Mouse (Mus musculus) C2C12 (cell line): ENCODE data around the gene Kcnj2. TPM values are rescaled to one million over a fixed set of nuclear protein-coding genes. Genes with fewer than 3 reads are reported as not detected.
A peak's percentile ranks its signal among the peaks of the same experiment; 100 is the strongest.

ENCODE experiments used
- H3K27me3 ChIP-seq: one replicate; pipeline ENCODE4 v1.6.1; 2011; ENCODE audit not compliant: control insufficient read depth, insufficient read depth, insufficient read length
- H3K36me3 ChIP-seq: one replicate; pipeline ENCODE4 v1.6.1; 2011; ENCODE audit not compliant: control insufficient read depth, insufficient read depth
- H3K4me3 ChIP-seq: one replicate; pipeline ENCODE4 v1.5.1; 2011; ENCODE audit warnings: mild to moderate bottlenecking, control low read depth; ENCODE audit not compliant: poor library complexity, insufficient read depth, severe bottlenecking
- H3K79me2 ChIP-seq: one replicate; pipeline ENCODE4 v1.6.1; 2011; ENCODE audit not compliant: control insufficient read depth, insufficient read depth
- H3K79me3 ChIP-seq: one replicate; pipeline ENCODE4 v1.6.1; 2011; ENCODE audit warnings: low read depth, control low read depth
- H3ac ChIP-seq: one replicate; pipeline ENCODE3; 2011; ENCODE audit warnings: low read depth; ENCODE audit not compliant: control insufficient read depth, insufficient read length
- CEBPB ChIP-seq: IDR thresholded peaks from one replicate; pipeline ENCODE4 v1.6.1; 2011; ENCODE audit warnings: low read depth, mild to moderate bottlenecking, control low read depth, moderate library complexity
- CTCF ChIP-seq: IDR thresholded peaks from one replicate; pipeline ENCODE4 v1.5.1; 2011; ENCODE audit not compliant: control insufficient read depth, insufficient read depth, insufficient read length
- FOSL1 ChIP-seq: IDR thresholded peaks from one replicate; pipeline ENCODE4 v1.8.0; 2011; ENCODE audit warnings: mild to moderate bottlenecking, low read length; ENCODE audit not compliant: poor library complexity, insufficient read depth, severe bottlenecking
- MAX ChIP-seq: IDR thresholded peaks from one replicate; pipeline ENCODE4 v1.6.1; 2011; ENCODE audit warnings: mild to moderate bottlenecking, control low read depth
- MYOD1 ChIP-seq: IDR thresholded peaks from one replicate; pipeline ENCODE4 v1.6.1; 2011; ENCODE audit warnings: low read depth; ENCODE audit not compliant: control insufficient read depth, insufficient read length
- MYOG ChIP-seq: IDR thresholded peaks from one replicate; pipeline ENCODE4 v1.6.1; 2011; ENCODE audit not compliant: control insufficient read depth, insufficient read length; ENCODE audit errors: extremely low read depth
- USF1 ChIP-seq: IDR thresholded peaks from one replicate; pipeline ENCODE4 v1.6.1; 2011; ENCODE audit warnings: low read depth, mild to moderate bottlenecking, control low read depth, moderate library complexity
- polyA plus RNA-seq: library from polyadenylated mRNA; unstranded; fragments of >200 nt; fragmentation: generic; extraction: Trizol; gene quantifications from one replicate; pipeline ENCODE4 v1.2.1, GENCODE M21; 2012; ENCODE audit warnings: missing spikeins

The Kcnj2 gene
- polyA plus RNA-seq, 1 experiment: 0.16 TPM

DNA sequence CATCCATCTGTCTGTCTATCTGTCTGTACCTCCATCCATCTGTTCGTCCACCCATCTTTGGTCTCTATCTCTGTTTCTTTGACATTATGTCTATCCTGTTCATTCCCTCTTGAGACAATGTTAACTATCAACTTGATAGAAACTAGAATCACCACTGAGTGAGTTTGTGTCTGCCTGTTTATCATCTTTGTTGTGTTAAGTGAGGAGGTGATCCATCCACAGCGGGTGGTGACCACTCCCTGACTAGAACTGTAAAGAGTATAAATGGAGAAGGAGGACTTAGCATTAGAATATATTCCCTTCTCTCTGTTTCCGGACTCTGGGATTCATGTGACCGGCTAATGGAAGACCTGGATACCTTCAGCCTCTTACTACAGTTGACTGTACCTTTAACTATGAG, 22.7 kb upstream of the Kcnj2 start:
- no peaks in the 10 kb centered on the region for H3K79me2 ChIP-seq
- no peak overlapping the region for H3ac ChIP-seq
- H3K36me3 ChIP-seq: no peaks in the 10 kb centered on the region
- no peaks in the 10 kb centered on the region for H3K79me3 ChIP-seq
- H3K27me3 ChIP-seq: no peaks in the 10 kb centered on the region
- no peak overlapping the region for H3K4me3 ChIP-seq
- TF ChIP-seq MYOD1 (no peak), MAX (no peak), USF1 (no peak), MYOG (no peak), CTCF (no peak), CEBPB (no peak), FOSL1 (no peak)

DNA sequence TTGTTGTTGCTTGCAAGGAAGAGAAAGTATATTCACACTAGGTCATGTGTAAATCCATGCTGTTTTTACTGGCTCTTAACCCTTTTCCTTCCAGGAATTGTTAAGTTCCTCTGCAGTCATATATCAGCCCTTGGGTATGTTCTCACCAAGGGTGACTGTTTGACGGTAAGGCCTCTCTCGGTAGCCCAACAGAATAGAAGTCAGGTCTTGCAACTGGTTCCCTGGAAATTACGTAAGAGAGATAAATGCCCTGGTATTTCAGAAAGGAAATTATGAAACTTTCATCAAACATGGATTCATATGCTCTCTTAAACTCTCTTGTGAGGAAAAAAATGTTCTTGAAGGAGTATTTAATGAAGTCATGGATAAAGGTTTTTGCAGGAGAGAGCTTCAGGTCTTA, 11.7 kb upstream of the Kcnj2 start:
- no peak overlapping the region for H3ac ChIP-seq
- no peak overlapping the region for H3K4me3 ChIP-seq
- TF ChIP-seq MYOG: no peak
- no peak for TF ChIP-seq CTCF
- no peak for TF ChIP-seq CEBPB
- no peak for TF ChIP-seq USF1
- TF ChIP-seq FOSL1: no peak
- TF ChIP-seq MAX: no peak
- no peak for TF ChIP-seq MYOD1
- H3K79me2 ChIP-seq: no peaks in the 10 kb centered on the region
- no peaks in the 10 kb centered on the region for H3K79me3 ChIP-seq
- H3K36me3 ChIP-seq: no peaks in the 10 kb centered on the region
- no peaks in the 10 kb centered on the region for H3K27me3 ChIP-seq

GRCm38 (mm10) chr11:111054854-111055822, 10.8 kb upstream of the Kcnj2 start:
- no peak overlapping the region for H3K4me3 ChIP-seq
- no peaks in the 10 kb centered on the region for H3K27me3 ChIP-seq
- no peaks in the 10 kb centered on the region for H3K79me3 ChIP-seq
- no peak overlapping the region for H3ac ChIP-seq
- H3K79me2 ChIP-seq: no peaks in the 10 kb centered on the region
- TF ChIP-seq MAX (no peak), CEBPB (peak; percentile 90), CTCF (no peak), USF1 (no peak), MYOD1 (no peak), FOSL1 (no peak), MYOG (no peak)
- no peaks in the 10 kb centered on the region for H3K36me3 ChIP-seq

- Histone ChIP-seq H3K36me3 (no peaks in the 10 kb centered on the region), H3K79me3 (no peaks in the 10 kb centered on the region), H3ac (no peak overlapping the region), H3K27me3 (no peaks in the 10 kb centered on the region), H3K79me2 (no peaks in the 10 kb centered on the region), H3K4me3 (no peak overlapping the region)
- TF ChIP-seq MYOD1 (no peak), USF1 (no peak), CTCF (no peak), MAX (no peak), FOSL1 (no peak), MYOG (no peak), CEBPB (no peak)
Observed at GRCm38 (mm10) chr11:111056030-111056429, 9.9 kb upstream of the Kcnj2 start.

DNA sequence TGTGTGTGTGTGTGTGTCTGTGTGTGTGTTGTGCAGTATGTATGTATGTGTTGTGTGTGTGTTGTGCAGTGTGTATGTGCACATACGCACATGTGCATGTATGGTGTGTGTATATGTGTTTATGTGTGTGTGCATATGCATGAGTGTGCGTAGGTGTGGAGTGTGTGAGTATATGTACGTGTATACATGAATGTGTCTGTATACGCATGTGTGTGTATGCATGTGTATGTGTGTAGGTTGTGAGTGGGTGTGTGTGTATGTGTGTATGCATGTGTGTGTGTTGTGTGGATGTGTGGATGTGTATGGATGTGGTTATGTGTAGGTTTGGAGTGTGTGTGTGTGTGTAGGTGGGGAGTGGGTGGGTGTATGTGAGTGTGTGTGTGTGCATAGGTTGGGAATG, 8.5 kb upstream of the Kcnj2 start:
- Histone ChIP-seq H3K79me2 (no peaks in the 10 kb centered on the region), H3K27me3 (no peaks in the 10 kb centered on the region)
- TF ChIP-seq CTCF (no peak), MYOG (no peak), FOSL1 (no peak), MYOD1 (no peak), CEBPB (no peak), USF1 (no peak), MAX (no peak)

GRCm38 (mm10) chr11:111059440-111059839, 6.5 kb upstream of the Kcnj2 start:
- TF ChIP-seq FOSL1 (no peak), MYOG (no peak), CEBPB (no peak), USF1 (no peak), MYOD1 (no peak), CTCF (no peak), MAX (no peak)
- Histone ChIP-seq H3K4me3 (no peak overlapping the region), H3ac (no peak overlapping the region), H3K79me2 (no peaks in the 10 kb centered on the region), H3K36me3 (no peaks in the 10 kb centered on the region), H3K27me3 (no peaks in the 10 kb centered on the region), H3K79me3 (no peaks in the 10 kb centered on the region)

More for the DNA sequence above, 8.5 kb upstream of the Kcnj2 start:
- H3K4me3 ChIP-seq: no peak overlapping the region
- no peak overlapping the region for H3ac ChIP-seq
- H3K36me3 ChIP-seq: no peaks in the 10 kb centered on the region
- no peaks in the 10 kb centered on the region for H3K79me3 ChIP-seq
